Mouse (Mus musculus) kidney, postnatal 4 days (tissue): ENCODE data around the gene Agap3.

Source experiments
- DNase-seq, 2 experiments: peaks; one replicate each; pipeline ENCODE4 v3.0.0; 2021; ENCODE audit warnings: mixed read lengths in 2 of 2

The Agap3 gene

GRCm38 (mm10) chr5:24433993-24434392 is 18.0 kb upstream of the Agap3 start:
- no peak for DNase-seq

- DNase-seq, result no peak
Measured at GRCm38 (mm10) chr5:24441187-24441586, 10.8 kb upstream of the Agap3 start.

GRCm38 (mm10) chr5:24442029-24442428 is 9.9 kb upstream of the Agap3 start:
- no peak for DNase-seq

DNA sequence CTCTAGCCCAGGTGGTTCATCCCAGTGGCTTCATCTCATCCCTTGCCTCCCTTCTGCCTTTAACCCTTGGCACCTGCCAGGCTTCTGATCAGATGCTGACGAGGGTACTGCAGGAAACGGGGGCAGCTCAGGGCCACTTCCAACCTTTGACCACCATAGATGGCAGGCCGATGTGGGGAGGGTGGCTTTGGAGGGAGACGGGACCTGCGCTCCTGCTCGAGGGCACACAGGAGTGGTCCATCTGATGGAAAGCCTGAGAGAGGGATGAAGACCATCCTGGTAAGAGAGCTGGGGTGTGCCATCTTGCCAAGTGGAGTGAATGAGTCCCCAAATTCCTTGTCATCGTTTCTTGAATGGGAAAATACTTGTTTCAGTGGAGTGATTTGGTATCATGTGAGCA is 8.8 kb upstream of the Agap3 start:
- no peak for DNase-seq

GRCm38 (mm10) chr5:24443927-24444326 is 8.1 kb upstream of the Agap3 start:
- DNase-seq, result no peak

- DNase-seq, result peak; percentile 97 to 98
Measured at GRCm38 (mm10) chr5:24444746-24445427, 7.1 kb upstream of the Agap3 start, which contains the start of gene Fastk. TSS of gene Fastk (minus strand) at chr5:24445287.

GRCm38 (mm10) chr5:24445428-24446080 is 6.4 kb upstream of the Agap3 start:
- DNase-seq, result no peak

- no peak for DNase-seq
Measured at GRCm38 (mm10) chr5:24446630-24447029, 5.3 kb upstream of the Agap3 start.

DNA sequence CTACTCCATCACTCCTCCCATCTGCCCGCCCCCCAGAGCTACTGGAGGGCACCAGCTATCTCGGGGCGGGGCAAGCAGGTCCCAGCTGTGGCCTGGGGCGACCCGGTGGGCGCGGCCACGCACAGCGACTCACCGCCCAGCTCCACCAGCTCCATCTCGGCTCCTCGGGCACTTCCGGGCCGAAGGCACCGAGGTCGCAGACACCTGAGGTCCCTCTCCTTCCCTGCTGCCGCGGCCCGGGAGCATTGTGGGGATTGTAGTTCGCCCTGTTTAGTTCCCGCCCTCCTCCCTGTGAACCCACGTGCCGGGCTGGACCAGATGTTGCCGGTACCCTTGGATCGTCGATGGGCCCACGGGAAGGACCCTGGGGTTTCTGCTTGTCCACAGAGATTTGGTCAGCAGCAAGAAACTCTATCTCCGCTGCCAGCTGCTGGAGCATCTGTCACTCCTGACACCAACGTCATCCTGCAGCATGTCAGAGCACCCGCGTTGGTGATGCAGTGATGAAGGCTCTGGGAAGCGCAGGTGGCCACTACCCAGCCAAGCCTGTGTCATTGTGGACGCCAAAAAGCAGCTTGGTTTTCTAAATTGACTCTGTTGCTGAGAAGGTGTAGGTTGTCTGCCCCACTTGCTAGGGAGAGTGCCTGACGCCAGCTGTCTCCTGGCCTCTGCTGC is 4.2 kb upstream of the Agap3 start, which contains the start of gene Tmub1:
Gene Tmub1, minus strand, starts transcription at position 231 of the 675 bp plus-strand sequence.
- peak; percentile 84 to 89 for DNase-seq

DNA sequence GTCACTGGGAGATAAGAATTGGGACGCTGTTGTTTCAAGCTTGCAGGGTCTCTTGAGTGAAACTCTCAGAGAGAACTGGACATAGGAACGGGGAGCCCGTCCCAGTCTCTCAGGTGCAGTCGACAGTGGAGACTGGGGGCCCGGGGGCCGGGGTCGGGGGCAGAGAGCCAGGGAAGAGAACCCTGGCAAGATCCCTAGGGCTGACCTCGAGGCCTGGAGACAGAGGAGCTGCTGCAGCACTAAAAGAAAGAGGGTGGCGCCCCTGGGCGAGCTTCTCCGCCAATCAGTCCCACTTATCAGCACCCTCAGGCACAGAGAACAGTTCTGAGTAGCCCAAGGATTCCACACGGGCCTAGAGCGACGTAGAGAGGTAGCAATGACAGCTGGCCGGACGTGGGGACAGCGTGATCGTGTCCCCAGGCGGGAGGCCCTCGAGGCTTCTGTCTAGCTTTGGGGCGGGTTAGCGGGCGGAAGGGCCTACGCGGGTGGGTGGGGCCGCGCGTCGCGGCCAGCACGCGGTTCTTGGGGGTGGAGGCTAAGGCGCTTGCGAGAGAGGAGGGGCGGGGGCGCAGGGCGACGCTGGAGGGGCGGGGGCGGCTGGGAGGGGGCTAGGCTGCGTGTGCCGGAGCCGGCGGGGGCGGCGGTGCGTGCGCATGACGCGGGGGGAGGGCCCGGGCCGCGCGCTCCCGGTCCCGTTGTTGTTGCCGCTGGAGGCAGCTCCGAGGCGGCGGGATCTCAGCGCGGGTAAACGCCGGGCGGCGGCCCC is 530 bp upstream of the Agap3 start:
- DNase-seq, result peak; percentile 88 to 92

DNA sequence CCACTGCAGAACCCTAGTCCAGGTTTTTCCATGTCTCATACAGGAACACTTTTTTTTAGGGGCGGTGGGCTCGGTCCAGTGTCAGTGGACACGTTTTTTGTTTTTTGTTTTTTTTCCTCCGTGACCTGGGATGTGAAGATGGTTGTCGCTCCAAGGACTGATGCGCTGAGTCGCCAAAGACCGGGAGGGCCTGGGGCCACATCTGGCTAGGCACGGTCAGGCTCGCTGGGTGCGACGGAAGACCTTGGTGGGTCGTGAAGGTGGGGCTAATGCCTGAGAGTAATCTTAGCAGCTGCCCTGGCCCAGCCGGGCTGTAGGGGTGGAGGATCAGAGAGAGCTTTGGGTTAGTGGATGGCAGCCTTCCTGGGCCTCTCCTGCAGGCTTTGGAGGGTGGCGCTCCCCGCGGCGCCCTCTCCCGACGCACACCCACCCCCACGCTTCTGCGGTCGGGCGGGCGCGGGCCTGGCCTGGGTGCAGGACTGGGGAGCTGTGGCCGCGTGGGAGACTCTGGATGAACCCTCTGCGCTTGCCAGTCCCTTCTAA is 785 bp downstream of the Agap3 start:
- peak; percentile 38 to 57 for DNase-seq

- DNase-seq, result no peak
Measured at GRCm38 (mm10) chr5:24453283-24453984, 1.5 kb downstream of the Agap3 start.

GRCm38 (mm10) chr5:24453985-24454303 is 2.0 kb downstream of the Agap3 start:
- DNase-seq, result no peak

DNA sequence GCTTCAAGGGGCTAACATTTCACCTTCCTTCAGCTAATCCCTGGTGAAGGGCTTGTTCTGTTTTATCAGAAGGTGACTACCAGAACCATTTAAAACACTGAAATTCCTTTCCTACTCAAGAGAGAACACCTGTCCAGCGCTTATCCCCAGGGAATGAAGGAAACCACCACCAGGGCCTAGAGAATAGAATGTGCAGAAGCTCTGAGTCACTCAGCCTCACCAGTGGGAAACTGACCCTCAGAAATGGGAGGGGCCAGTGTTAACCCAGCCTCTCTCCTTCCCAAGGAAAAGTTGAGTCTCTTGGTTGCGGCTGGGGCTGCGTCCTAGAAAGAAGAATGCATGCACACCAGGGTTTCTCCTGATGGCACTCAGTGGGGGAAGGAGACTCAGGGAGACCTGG is 3.1 kb downstream of the Agap3 start:
- no peak for DNase-seq

- DNase-seq, result no peak
Measured at GRCm38 (mm10) chr5:24455613-24456012, 3.6 kb downstream of the Agap3 start.

GRCm38 (mm10) chr5:24466762-24467161 is 14.8 kb downstream of the Agap3 start:
- DNase-seq, result no peak

DNA sequence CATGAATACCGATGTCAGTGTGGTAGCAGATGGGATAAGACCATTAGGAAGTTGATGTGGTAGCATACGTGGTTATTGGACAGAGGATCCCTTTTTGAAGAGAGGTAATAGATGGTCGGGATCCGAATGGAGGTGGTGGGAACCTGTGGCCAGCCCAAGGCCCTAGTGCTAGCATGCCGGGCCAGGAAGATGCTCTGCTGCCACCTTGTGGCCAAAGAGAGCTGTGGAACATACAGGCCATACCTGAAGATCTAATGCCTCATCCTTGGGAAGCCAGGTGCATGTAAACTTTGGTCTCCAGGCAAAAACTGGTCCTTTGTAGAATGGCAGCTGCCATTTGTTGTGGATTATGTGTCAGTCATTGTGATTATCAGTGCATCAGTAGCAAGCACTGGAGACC is 18.6 kb downstream of the Agap3 start:
- DNase-seq, result peak; percentile 87 to 90

GRCm38 (mm10) chr5:24472884-24473619 is 21.1 kb downstream of the Agap3 start:
- DNase-seq, result no peak

GRCm38 (mm10) chr5:24474025-24474722 is 22.2 kb downstream of the Agap3 start:
- peak; percentile 47 to 69 for DNase-seq

GRCm38 (mm10) chr5:24474723-24475261 is 22.8 kb downstream of the Agap3 start:
- DNase-seq, result peak; percentile 69 to 82
